Mouse (Mus musculus): ENCODE measurements around the gene Vars.

Vars gene

GRCm38 (mm10) chr17:35048932-35049440 lies 48.2 kb downstream of the Vars start:
- DNase-seq (ENCODE audit: low spot score): no peak

- no peak for DNase-seq (ENCODE audit: low spot score)
Measured at GRCm38 (mm10) chr17:35049561-35050016, 48.8 kb downstream of the Vars start, which contains the start of gene Clic1. Clic1 (plus strand) TSS chr17:35049966.

GRCm38 (mm10) chr17:35050126-35050750 lies 49.5 kb downstream of the Vars start:
- peak; percentile 67 for DNase-seq (ENCODE audit: low spot score)

GRCm38 (mm10) chr17:35051156-35052086 lies 50.6 kb downstream of the Vars start:
- peak; percentile 53 for DNase-seq (ENCODE audit: low spot score)

GRCm38 (mm10) chr17:35052271-35052798 lies 51.5 kb downstream of the Vars start:
- no peak for DNase-seq (ENCODE audit: low spot score)

GRCm38 (mm10) chr17:35055691-35056495 lies 55.1 kb downstream of the Vars start:
- DNase-seq (ENCODE audit: low spot score): no peak

- DNase-seq (ENCODE audit: low spot score): no peak
Measured at GRCm38 (mm10) chr17:35057090-35057489, 56.3 kb downstream of the Vars start.

- no peak for DNase-seq (ENCODE audit: low spot score)
Measured at GRCm38 (mm10) chr17:35058316-35058715, 57.5 kb downstream of the Vars start.

- peak; percentile 83 for DNase-seq (ENCODE audit: low spot score)
Measured at GRCm38 (mm10) chr17:35058911-35059892, 58.4 kb downstream of the Vars start, which contains the start of gene Ddah2. Ddah2 (plus strand) TSS chr17:35059035.

GRCm38 (mm10) chr17:35060071-35060470 lies 59.3 kb downstream of the Vars start:
- DNase-seq (ENCODE audit: low spot score): no peak

- DNase-seq (ENCODE audit: low spot score): no peak
Measured at GRCm38 (mm10) chr17:35060737-35061297, 60.0 kb downstream of the Vars start.

- DNase-seq (ENCODE audit: low spot score): no peak
Measured at GRCm38 (mm10) chr17:35061299-35061698, 60.5 kb downstream of the Vars start.

- DNase-seq (ENCODE audit: low spot score): no peak
Measured at GRCm38 (mm10) chr17:35063466-35063865, 62.7 kb downstream of the Vars start.

GRCm38 (mm10) chr17:35064378-35064877 lies 63.6 kb downstream of the Vars start:
- DNase-seq (ENCODE audit: low spot score): no peak

GRCm38 (mm10) chr17:35064951-35065947 lies 64.5 kb downstream of the Vars start, which contains the start of gene Ly6g6c:
Ly6g6c (plus strand) TSS chr17:35065388.
- DNase-seq (ENCODE audit: low spot score): peak; percentile 50
